Mouse (Mus musculus) small intestine, adult 2 months (tissue): ENCODE data around the gene Gm7029. TPM values are rescaled to one million over a fixed set of nuclear protein-coding genes. Genes with fewer than 3 reads are reported as not detected.
"Not testable (repeated sequence)": the region's sequence is repeated elsewhere in the genome, so short reads cannot be mapped to it uniquely, and the experiment has no call there.

ENCODE experiments used
- H3K27ac ChIP-seq: fragments of 200-500 bp; 2 replicates; pipeline ENCODE4 v1.5.1; 2012; ENCODE audit warnings: low read depth, low read length, control low read depth, inconsistent platforms; ENCODE audit not compliant: insufficient read depth
- H3K27me3 ChIP-seq: fragments of 200-500 bp; 2 replicates; pipeline ENCODE4 v1.6.1; 2012; ENCODE audit warnings: mild to moderate bottlenecking, moderate library complexity, low read length, inconsistent platforms; ENCODE audit not compliant: control insufficient read depth, insufficient read depth
- H3K36me3 ChIP-seq: fragments of 200-500 bp; 2 replicates; pipeline ENCODE4 v1.6.1; 2012; ENCODE audit warnings: mild to moderate bottlenecking, low read length, control low read depth, inconsistent platforms; ENCODE audit not compliant: control insufficient read depth, insufficient read depth
- H3K4me1 ChIP-seq: fragments of 200-500 bp; 2 replicates; pipeline ENCODE4 v1.6.1; 2012; ENCODE audit warnings: low read length, inconsistent platforms, mixed read lengths; ENCODE audit not compliant: control insufficient read depth, insufficient read depth, insufficient read length
- H3K4me3 ChIP-seq: fragments of 200-500 bp; 2 replicates; pipeline ENCODE4 v1.5.1; 2012; ENCODE audit warnings: low read depth, mild to moderate bottlenecking, control low read depth, inconsistent platforms, low read length, moderate library complexity
- CTCF ChIP-seq: fragments of 200-500 bp; IDR thresholded peaks from 2 replicates; pipeline ENCODE4 v1.5.1; 2012; ENCODE audit warnings: low read depth, mild to moderate bottlenecking, control low read depth, inconsistent platforms, low read length, moderate library complexity, mixed read lengths; ENCODE audit not compliant: insufficient replicate concordance, insufficient read length; ENCODE audit errors: extremely low read depth
- POLR2A ChIP-seq: fragments of 200-500 bp; IDR thresholded peaks from 2 replicates; pipeline ENCODE4 v1.6.1; 2012; ENCODE audit warnings: low read depth, mild to moderate bottlenecking, control low read depth, inconsistent platforms, low read length, moderate library complexity
- WGBS: fragments of 180-500 bp; shearing (Covaris S2); methylation state at CpG from one replicate; pipeline ENCODE4 v1.1.7; 2018; 5-methylcytosine and 5-hydroxymethylcytosine counted together
- polyA plus RNA-seq: library from polyadenylated mRNA; depleted of rRNA; stranded (reverse); fragments of >200 nt; gene quantifications from 2 replicates; pipeline ENCODE4 v1.2.3, GENCODE M21; 2012

Gm7029 gene
- polyA plus RNA-seq, 1 experiment = not detected

GRCm38 (mm10) chr17:33842966-33843795 is 30.5 kb upstream of the Gm7029 start, which contains the start of gene Cd320:
TSS of gene Cd320 (plus strand) at chr17:33843091.
- Histone ChIP-seq H3K27me3 (no peaks in the 10 kb centered on the region), H3K4me3 (peak within 1 kb of the TSS; percentile 68), H3K4me1 (no peaks in the 10 kb centered on the region), H3K36me3 (peaks cover 4% of the 10 kb centered on the region; the same call in 1 of the 2 replicates), H3K27ac (no peak within 1 kb of the TSS)
- WGBS = under 1% methylated on average over 45 of the region's 45 CpGs
- TF ChIP-seq POLR2A = no peak

GRCm38 (mm10) chr17:33844196-33844595 is 29.4 kb upstream of the Gm7029 start:
- no peaks in the 10 kb centered on the region for H3K4me1 ChIP-seq
- H3K27ac ChIP-seq = no peak overlapping the region
- WGBS = 48% methylated on average over 1 of the region's 1 CpGs
- H3K4me3 ChIP-seq = no peak overlapping the region
- H3K27me3 ChIP-seq = no peaks in the 10 kb centered on the region
- TF ChIP-seq CTCF (no peak), POLR2A (no peak)
- H3K36me3 ChIP-seq = peaks cover 1% of the 10 kb centered on the region; the same call in 1 of the 2 replicates

DNA sequence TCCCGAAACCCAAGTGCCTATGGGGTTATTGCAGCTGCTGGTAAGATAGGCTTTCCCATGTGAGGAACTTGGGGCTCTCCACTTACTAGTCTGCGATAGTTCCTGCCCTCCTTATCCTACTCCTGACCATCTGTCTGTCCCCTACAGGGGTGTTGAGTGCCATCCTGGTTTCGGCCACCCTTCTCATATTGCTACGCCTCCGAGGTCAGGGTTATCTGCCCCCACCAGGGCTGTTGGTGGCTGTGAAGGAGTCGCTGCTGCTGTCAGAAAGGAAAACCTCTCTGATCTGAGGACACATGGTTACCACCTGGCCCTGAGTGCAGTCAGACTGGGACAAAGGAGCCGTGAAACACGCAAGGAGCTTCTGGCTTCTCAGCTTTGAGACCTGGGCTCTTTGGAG is 25.5 kb upstream of the Gm7029 start:
- TF ChIP-seq POLR2A (no peak), CTCF (no peak)
- H3K4me3 ChIP-seq = no peak overlapping the region
- peaks cover 2% of the 10 kb centered on the region; the same call in 1 of the 2 replicates for H3K4me1 ChIP-seq
- 93% methylated on average over 8 of the region's 8 CpGs for WGBS
- H3K27ac ChIP-seq = no peak overlapping the region
- no peaks in the 10 kb centered on the region for H3K36me3 ChIP-seq
- H3K27me3 ChIP-seq = no peaks in the 10 kb centered on the region

DNA sequence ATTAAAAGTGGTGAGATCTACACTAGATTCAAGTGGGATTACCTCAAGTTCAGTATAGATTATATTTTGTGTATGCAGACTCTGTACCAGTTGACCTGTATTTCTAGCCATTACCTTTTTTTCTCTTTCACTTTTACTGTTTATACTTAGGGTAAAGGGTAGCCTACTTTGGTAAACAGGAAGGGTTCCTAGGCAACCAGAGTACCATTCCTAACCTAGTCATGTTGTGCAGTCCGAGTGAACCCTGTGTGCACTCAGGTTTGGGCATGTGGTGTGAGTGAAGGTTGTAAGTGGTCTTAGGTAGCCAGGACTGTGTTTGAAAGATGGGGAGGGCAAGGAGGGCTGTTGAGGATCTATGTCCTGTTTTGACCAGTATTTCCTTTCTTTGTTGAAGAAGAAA is 22.3 kb upstream of the Gm7029 start:
- 7% methylated on average over 1 of the region's 1 CpGs for whole genome bisulfite sequencing
- no peak for TF ChIP-seq POLR2A
- no peak for TF ChIP-seq CTCF
- Histone ChIP-seq H3K4me3 (no peak overlapping the region), H3K27ac (no peak overlapping the region), H3K27me3 (no peaks in the 10 kb centered on the region), H3K36me3 (no peaks in the 10 kb centered on the region), H3K4me1 (peaks cover 2% of the 10 kb centered on the region; the same call in 1 of the 2 replicates)

- Histone ChIP-seq H3K27me3 (no peaks in the 10 kb centered on the region), H3K27ac (no peak overlapping the region), H3K4me1 (no peaks in the 10 kb centered on the region), H3K36me3 (no peaks in the 10 kb centered on the region), H3K4me3 (no peak overlapping the region)
- TF ChIP-seq POLR2A = no peak
- TF ChIP-seq CTCF = no peak
- WGBS = 83% methylated on average over 4 of the region's 4 CpGs
Measured at GRCm38 (mm10) chr17:33857816-33858215, 15.8 kb upstream of the Gm7029 start.

DNA sequence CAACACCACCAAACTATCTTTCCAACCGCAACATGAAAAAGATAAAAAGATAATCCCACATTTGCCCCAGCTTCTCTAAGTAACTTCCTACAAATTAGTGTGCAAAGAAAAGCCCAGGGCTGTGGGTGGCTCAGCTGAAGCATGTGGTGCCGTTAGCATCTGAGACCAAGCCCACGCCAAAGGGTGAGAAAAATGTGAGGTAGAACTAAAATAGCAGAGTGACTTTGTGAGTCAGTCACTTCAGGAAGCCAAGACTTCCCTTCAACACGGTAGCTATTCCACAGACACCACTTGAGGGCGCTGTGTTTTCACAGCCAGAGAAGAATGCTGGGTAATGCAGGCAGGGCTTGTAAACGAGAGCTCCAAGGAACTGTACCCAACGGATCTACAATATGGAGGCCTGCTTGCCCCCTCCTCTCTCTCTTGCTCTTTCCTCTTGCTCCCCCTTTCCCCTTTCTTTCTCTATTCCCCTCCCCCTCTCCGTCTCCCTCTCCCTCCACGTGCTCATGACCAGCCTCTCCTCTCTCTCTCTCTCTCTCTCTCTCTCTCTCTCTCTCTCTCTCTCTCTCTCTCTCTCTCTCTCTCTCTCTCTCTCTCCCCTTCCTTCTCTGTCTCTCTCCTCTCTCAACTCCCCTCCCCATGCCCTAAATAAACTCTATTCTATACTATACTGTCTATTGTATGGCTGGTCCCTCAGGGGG is 8.2 kb upstream of the Gm7029 start:
- TF ChIP-seq CTCF (peak; percentile 59; the same call in 1 of the 2 replicates), POLR2A (no peak)
- 31% methylated on average over 9 of the region's 9 CpGs for WGBS

GRCm38 (mm10) chr17:33874411-33874810 is 774 bp downstream of the Gm7029 start:
- TF ChIP-seq CTCF (no peak), POLR2A (no peak)
- Histone ChIP-seq H3K27ac (no peak overlapping the region), H3K36me3 (peaks cover 2% of the 10 kb centered on the region; the same call in 1 of the 2 replicates), H3K4me1 (no peaks in the 10 kb centered on the region), H3K4me3 (no peak overlapping the region), H3K27me3 (no peaks in the 10 kb centered on the region)
- WGBS = 91% methylated on average over 11 of the region's 11 CpGs

More for the DNA sequence above, 8.2 kb upstream of the Gm7029 start:
- no peaks in the 10 kb centered on the region for H3K27me3 ChIP-seq
- H3K27ac ChIP-seq = no peak overlapping the region
- no peak overlapping the region for H3K4me3 ChIP-seq
- no peaks in the 10 kb centered on the region for H3K36me3 ChIP-seq
- H3K4me1 ChIP-seq = no peaks in the 10 kb centered on the region

GRCm38 (mm10) chr17:33875797-33876196 is 2.2 kb downstream of the Gm7029 start:
- not testable (repeated sequence) for H3K4me3 ChIP-seq, H3K36me3 ChIP-seq, H3K27ac ChIP-seq, H3K27me3 ChIP-seq, H3K4me1 ChIP-seq
- WGBS = 79% methylated on average over 5 of the region's 5 CpGs

GRCm38 (mm10) chr17:33884320-33884719 is 10.7 kb downstream of the Gm7029 start:
- not testable (repeated sequence) for H3K4me1 ChIP-seq, H3K27me3 ChIP-seq, H3K27ac ChIP-seq, H3K36me3 ChIP-seq, H3K4me3 ChIP-seq
- WGBS = 94% methylated on average over 10 of the region's 11 CpGs

DNA sequence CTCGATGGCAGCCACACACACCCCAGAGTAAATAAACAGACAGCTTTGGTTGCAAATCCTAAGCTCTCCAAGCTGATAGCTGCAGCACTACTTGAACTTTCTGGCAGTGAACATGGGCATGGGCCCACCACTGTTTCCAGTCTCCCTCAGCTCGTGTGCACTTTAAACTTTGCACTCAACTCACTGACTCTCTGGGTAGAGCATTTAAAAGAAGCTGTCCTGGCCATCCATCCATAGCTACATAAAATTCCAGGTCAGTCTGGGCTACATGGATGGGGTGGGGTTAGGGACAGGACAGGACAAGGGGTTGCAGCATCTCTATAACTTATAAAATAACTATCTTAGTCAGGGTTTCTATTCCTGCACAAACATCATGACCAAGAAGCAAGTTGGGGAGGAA is 14.2 kb downstream of the Gm7029 start:
- 15% methylated on average over 2 of the region's 2 CpGs for WGBS
- not testable (repeated sequence) for H3K27ac ChIP-seq, H3K27me3 ChIP-seq, H3K4me1 ChIP-seq, H3K36me3 ChIP-seq, H3K4me3 ChIP-seq
